8 mouse cellular contexts compared by ENCODE assay signal in genomic region chr4:45530662-45531542, GRCm38 (mm10). TPM values are rescaled to one million over a fixed set of nuclear protein-coding genes. Genes with fewer than 3 reads are reported as not detected.
A peak's percentile ranks its signal among the peaks of the same experiment; 100 is the strongest.
DNase-seq lines count a peak whose midpoint lies in the region; ATAC-seq lines count a peak whose summit lies in the region.

No protein-coding gene starts in this region.

- peak overlapping the region; percentile 92 for H3K27ac ChIP-seq in hindbrain, embryonic 13.5 days

- H3K9ac ChIP-seq in hindbrain, embryonic 13.5 days: peak overlapping the region; percentile 89

- H3K9me3 ChIP-seq in hindbrain, embryonic 13.5 days: no peaks in the 10 kb centered on the region

- under 1% methylated on average over 68 of the region's 68 CpGs for WGBS in hindbrain, embryonic 13.5 days

- peak overlapping the region; percentile 80 for H3K4me3 ChIP-seq in hindbrain, embryonic 13.5 days

- H3K4me2 ChIP-seq in hindbrain, embryonic 13.5 days: peak overlapping the region; percentile 91

- H3K27me3 ChIP-seq in hindbrain, embryonic 13.5 days: peaks cover 10% of the 10 kb centered on the region

- peak; percentile 90 for ATAC-seq in hindbrain, embryonic 13.5 days (ENCODE audit: low FRiP score)

- no peaks in the 10 kb centered on the region for H3K36me3 ChIP-seq in hindbrain, embryonic 13.5 days

- H3K4me1 ChIP-seq in hindbrain, embryonic 13.5 days (replicated peaks): peaks cover 67% of the 10 kb centered on the region

- DNase-seq in R1 (ENCODE audit: low read depth, low spot score): peak; percentile 94
- DNase-seq in cerebellum, postnatal 14 days: peak; percentile 78 to 85
- peak; percentile 75 to 81 for DNase-seq in frontal cortex, postnatal 14 days (ENCODE audit: low spot score in 2 of 2)
- DNase-seq in layer of hippocampus, postnatal 14 days (ENCODE audit: low spot score in 2 of 2): peak; percentile 86 to 91
- DNase-seq in lung, postnatal 10 days: peak; percentile 96
- DNase-seq in ovary, postnatal 14 days (ENCODE audit: low spot score): peak; percentile 93
- peak; percentile 81 to 94 for DNase-seq in thymus, postnatal 10 days (ENCODE audit: low spot score in 2 of 2)

RNA-seq across cellular contexts. Expression of gene Shb, which starts 1.4 kb away (rescaled TPM):
- 3.8 and 5.7 TPM in 2 replicates for polyA plus RNA-seq in hindbrain, embryonic 13.5 days (2015; fragmentation: Nextera tagmentation; extraction: Ambion mirVana)
- total RNA-seq in layer of hippocampus, postnatal 14 days (2021): 10 to 100 TPM; 21.5 to 24.9 TPM

Comparison
In these comparisons a context has a peak if more than half of its experiments do, and no peak if none do; other contexts are left out.
1. Peak in every context shown above with its lines: DNase-seq, ATAC-seq, H3K4me3 ChIP-seq and H3K27ac ChIP-seq.